Mouse (Mus musculus) induced T-regulatory cell, adult 2 months (primary cell): ENCODE measurements at regions not wholly inside any gene's neighbourhood (a gene's known extent, or its start where the extent isn't known, plus 50 kb on each side); places are given as distances from the start of the nearest gene placed in this dataset.
"Not testable (repeated sequence)": the region's sequence is repeated elsewhere in the genome, so short reads cannot be mapped to it uniquely, and the experiment has no call there.

Experiments used
- DNase-seq: peaks from one replicate; pipeline ENCODE4 v3.0.0-alpha.2; 2012; ENCODE audit warnings: low read depth

DNA sequence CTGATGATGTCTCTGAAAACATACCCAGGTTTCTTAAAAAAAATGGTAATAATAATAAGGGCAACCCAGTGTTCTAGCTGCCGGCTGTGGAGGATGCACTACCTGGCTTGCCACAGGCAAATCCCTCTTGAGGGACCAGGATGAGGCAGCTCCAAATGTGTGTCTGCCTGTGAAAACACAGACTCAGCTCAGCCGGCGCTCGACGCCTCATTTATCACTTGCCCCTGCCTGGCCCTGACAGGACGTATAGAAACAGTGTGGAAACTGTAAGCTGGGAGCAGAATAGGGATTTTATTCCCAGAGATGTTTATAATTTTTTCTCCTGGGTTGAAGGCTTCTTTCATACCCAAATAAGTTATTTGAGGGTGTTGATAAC is 167.2 kb upstream of the Sulf2 start:
- no peak for DNase-seq

DNA sequence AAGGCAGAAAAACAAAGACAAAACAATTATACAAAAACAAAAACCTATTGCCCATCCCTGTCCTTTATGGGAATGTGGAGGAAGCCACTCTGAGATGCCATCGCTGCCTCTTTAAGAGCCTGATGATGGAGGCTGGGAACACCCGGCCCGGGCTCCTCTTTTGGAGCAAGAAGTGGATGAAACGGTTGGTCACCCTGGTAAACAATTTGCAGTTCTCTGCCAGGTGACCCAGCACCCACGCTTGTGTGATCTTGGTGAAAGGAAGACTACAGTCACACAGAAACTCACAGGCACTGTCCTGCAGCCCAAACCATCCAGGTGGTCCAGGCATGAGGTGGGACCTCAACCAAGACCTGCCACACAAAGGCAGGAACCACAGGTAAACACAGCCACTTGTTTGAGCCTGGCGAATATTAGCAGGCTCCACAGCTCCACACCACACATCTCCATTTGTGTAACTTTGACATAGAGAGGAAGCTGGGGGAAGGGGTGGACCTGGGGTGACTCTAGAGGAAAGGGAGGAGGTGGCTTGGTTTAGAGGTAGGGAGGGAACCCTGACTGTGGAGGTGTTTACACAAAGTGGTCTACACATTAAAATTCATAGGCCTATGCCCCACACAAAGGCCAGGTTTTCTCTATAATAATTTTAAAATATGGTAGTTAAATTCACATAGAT is 166.7 kb upstream of the Sulf2 start:
- no peak for DNase-seq

GRCm38 (mm10) chr2:166316409-166316916 is 161.0 kb upstream of the Sulf2 start:
- DNase-seq: no peak

DNA sequence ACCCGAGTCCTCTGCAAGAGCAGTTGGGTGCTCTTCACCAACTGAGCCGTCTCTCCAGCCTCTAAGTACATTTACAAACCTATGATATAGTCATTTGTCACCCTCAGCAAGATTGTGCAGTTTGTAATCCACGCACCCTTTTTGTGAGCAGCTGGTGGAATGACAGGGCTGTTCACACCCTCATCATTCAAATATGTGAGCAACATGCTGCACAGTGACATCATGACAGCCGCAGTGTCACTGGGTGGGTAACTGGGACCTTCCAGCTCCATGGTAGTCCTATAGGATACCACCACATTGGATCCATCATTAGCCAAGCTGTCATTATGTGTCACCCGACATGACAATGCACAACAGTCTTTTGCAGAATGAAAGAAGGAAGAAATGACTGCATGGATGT is 155.0 kb upstream of the Sulf2 start:
- no peak for DNase-seq

DNA sequence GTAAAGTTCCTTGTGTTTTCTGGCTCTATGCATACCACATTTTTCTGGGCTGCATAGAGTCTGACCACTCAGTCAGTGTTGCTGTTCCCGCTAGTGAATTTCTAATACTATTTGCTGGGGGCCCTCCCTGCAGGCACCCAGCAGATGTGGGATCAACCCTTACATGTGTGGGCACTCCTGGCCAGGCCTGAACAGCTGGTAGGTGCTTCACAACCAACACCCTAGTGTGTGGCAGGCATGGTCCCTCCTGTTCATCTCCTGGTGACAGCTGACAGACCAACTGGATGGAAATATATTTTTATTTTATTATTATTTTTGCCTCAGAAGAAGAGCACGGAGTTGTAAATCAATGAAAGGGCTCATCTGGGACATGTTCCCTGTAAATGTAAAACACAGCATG is 154.4 kb upstream of the Sulf2 start:
- no peak for DNase-seq

GRCm38 (mm10) chr2:166307551-166307950 is 152.1 kb upstream of the Sulf2 start:
- DNase-seq: no peak

GRCm38 (mm10) chr2:166305044-166306002 is 149.9 kb upstream of the Sulf2 start:
- no peak for DNase-seq

DNA sequence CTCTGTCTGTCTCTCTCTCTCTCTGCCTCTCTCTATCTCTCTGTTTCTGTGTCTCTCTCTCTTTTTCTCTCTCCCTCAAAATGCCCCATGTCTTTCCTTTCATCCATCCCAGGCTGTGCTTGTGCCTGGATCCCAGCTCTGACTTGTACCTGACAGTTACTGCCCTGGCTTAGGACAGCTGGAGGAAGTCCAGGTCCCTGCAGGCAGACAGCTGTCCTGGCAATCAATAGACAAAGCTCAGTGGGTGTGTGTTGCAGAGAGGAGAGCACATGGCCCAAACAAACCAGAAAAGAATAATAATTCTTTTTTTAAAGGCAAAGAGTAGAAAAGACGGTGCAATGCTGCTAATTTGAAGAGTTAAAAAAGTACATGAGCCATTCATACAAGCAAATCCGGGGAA is 148.4 kb upstream of the Sulf2 start:
- DNase-seq: no peak

DNA sequence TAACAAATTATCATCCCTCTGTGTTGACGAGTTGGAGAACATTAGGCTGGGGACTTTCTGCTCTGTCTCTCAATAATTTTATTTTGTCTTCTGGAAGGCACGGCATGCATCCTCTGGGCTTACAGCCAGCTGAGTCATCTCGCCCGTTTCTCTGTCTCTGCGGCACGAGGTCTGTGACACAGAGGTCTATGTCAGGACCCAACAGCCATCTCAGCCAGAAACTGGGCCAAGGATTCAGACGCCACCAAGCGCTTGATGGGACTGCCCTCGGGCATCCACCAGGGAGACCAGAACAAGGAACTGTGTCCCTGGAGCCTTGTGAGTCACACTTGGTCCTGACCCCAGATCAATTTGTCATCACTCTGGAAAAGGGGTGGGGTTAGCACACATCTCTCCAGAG is 145.7 kb upstream of the Sulf2 start:
- DNase-seq: no peak

- DNase-seq: no peak
Observed at GRCm38 (mm10) chr2:166294672-166295071, 139.2 kb upstream of the Sulf2 start.

- DNase-seq: no peak
Observed at GRCm38 (mm10) chr2:166292987-166293386, 137.5 kb upstream of the Sulf2 start.

DNA sequence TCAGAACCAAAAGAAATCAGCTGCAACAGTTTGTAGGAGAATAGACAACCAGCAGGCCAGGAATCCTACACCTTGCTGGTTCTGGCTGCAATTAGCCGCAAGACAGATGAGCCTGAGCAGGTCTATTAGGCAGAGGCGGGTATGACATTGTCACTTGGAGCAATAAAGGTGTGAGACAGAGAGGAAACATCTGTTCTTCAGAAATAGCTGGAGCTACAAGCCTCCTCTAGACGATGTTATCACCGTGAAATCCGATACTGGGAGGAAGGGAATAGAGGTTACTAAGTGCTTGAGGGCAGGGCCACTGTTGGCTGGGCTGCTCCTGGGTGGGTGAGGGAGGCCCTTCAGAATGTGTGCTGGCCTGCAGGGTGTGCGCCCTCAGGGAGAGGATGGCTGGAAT is 135.8 kb upstream of the Sulf2 start:
- DNase-seq: no peak

GRCm38 (mm10) chr2:166290826-166291225 is 135.4 kb upstream of the Sulf2 start:
- no peak for DNase-seq

DNA sequence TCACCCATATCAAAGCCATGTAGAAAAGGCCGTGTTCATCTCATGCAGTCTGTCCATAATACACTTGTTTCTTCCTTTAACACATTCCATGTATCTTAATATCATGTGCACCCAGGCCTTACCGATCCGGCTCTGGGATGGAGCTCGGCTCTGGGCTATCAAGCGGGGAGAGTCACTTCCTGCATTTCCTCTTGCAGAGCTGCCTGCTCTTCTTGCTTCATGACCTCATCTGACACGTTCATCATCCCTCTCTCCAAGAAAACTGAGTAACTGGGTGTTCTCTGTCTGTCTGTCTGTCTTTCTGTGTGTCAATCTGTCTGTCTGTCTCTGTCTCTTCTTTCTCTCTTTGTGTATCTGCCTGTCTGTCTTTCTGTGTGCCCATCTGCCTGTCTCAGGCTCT is 133.7 kb upstream of the Sulf2 start:
- no peak for DNase-seq

DNA sequence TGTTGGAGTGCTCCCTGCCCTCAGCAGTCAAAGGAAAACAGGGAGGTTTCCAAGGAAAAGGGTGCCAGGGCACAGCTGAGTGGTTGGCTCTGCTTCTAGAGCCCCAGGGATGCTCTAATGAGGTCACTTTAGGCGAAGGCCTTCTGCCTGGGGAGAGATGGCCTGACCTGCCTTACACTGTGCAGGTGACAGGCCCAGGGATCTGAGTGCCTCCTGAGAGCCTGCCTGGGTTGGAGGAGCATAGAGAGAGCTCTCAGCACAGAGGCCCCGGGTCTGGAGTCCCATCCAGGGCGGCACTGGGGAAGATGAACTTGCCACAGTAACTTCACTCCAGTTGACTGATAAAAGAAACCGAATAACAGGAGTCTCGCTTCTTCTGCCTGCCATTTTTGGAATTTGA is 125.7 kb upstream of the Sulf2 start:
- DNase-seq: not testable (repeated sequence)

GRCm38 (mm10) chr2:166280651-166281127 is 125.2 kb upstream of the Sulf2 start:
- no peak for DNase-seq

GRCm38 (mm10) chr2:166279676-166280075 is 124.2 kb upstream of the Sulf2 start:
- DNase-seq: no peak

GRCm38 (mm10) chr2:166275398-166275797 is 119.9 kb upstream of the Sulf2 start:
- DNase-seq: no peak

- DNase-seq: no peak
Observed at GRCm38 (mm10) chr2:166274016-166274346, 118.5 kb upstream of the Sulf2 start.

DNA sequence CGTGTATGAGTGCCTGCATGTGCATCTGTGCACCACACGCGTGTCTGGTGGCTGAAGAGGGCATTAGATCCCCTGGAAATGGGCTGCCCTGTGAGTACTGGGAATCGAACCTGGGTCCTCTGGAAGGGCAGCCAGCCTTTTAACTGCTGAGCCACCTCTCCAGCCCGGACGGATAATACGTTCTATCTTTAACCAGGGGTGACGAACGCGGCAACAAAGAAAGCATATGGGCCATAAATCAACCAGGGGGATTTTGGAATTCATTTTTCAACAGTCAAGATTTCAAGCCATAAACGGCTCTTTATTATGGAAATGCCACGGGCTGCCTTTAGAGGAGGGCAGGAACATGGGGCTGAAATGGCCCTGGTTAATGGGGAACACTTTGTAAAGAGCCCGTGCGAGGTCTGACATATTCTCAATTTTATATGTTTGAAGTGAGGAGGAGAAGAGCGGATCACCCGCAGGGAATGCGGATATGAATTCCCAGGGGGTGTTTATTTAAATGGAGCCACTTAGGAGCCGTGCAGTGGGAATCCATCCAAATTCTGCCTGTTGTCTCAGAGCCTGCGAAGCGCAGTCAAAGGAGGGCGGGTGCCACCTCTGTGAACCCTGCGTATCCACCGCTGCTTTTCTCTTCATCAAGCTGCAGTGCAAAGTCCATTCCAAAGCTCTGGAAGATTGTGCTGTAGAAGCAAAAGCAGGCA is 118.0 kb upstream of the Sulf2 start:
- no peak for DNase-seq

- DNase-seq: no peak
Observed at GRCm38 (mm10) chr2:166272841-166273240, 117.4 kb upstream of the Sulf2 start.

DNA sequence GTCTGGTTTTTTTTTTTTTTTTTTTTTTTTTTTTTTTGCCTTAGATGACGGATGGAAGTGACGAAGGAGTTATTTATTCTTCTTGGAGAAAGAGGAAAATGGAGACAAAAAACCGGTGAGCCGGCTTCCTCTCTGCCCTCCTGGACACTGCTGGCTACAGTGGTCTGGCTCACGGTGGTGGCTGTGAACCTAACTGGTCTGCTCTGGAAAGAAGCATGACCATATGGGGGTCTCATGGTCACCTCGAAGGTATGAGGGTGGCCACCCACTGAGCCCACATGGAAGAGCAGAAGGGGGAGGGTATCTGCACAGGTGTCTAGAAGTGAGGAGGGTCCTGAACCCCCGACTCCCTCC is 116.7 kb upstream of the Sulf2 start:
- no peak for DNase-seq
